In genomic region chr4:134871477-134871876, GRCm38 (mm10) we compare ENCODE assay signal across 22 mouse cellular contexts. TPM values are rescaled to one million over a fixed set of nuclear protein-coding genes. Genes with fewer than 3 reads are reported as not detected.
DNase-seq lines count a peak whose midpoint lies in the region; ATAC-seq lines count a peak whose summit lies in the region.
"Had no signal": no experiment of that assay in that cellular context is flagged by ENCODE, and none has a peak within 500 bp of the region (broad histone marks: within the 10 kb centered on the region; RNA-seq: fewer than 3 reads in every experiment).

No protein-coding gene starts in this region.

- no peak for ATAC-seq in heart, embryonic 13.5 days (ENCODE audit: extremely low read depth, insufficient number of reproducible peaks, low FRiP score, low TSS enrichment)
- no peak for ATAC-seq in midbrain, embryonic 11.5 days (ENCODE audit: low FRiP score)
- no peak for ATAC-seq in midbrain, embryonic 15.5 days (replicated peaks)
- no peak; the same call in 1 of the 2 replicates for ATAC-seq in stomach, embryonic 16.5 days (ENCODE audit: insufficient read depth, low FRiP score)
- no peak for ATAC-seq in CD4-positive, CD25-positive, alpha-beta regulatory T cell, adult 4 months
- ATAC-seq: forebrain, embryonic 16.5 days; Patski had no signal

- H3K36me3 ChIP-seq in heart, embryonic 13.5 days, result no peaks in the 10 kb centered on the region
- no peaks in the 10 kb centered on the region for H3K36me3 ChIP-seq in midbrain, embryonic 11.5 days (ENCODE audit: control insufficient read depth, insufficient read depth, low read length)
- H3K36me3 ChIP-seq in midbrain, embryonic 15.5 days (replicated peaks), result no peaks in the 10 kb centered on the region
- H3K36me3 ChIP-seq in ES-E14 (ENCODE audit: control insufficient read depth, insufficient read depth, low read length, poor library complexity, severe bottlenecking), result no peaks in the 10 kb centered on the region
- no peaks in the 10 kb centered on the region for H3K36me3 ChIP-seq in stomach, embryonic 16.5 days (ENCODE audit: control insufficient read depth, insufficient read depth, low read length)
- H3K36me3 ChIP-seq: embryonic facial prominence, embryonic 15.5 days; forebrain, embryonic 12.5 days; hindbrain, embryonic 10.5 days had no signal

- H3K27me3 ChIP-seq in heart, embryonic 13.5 days (replicated peaks), result peaks cover 39% of the 10 kb centered on the region
- peaks cover 11% of the 10 kb centered on the region for H3K27me3 ChIP-seq in midbrain, embryonic 11.5 days (ENCODE audit: control insufficient read depth, insufficient read depth, low read length)
- H3K27me3 ChIP-seq in midbrain, embryonic 15.5 days (replicated peaks), result peaks cover 19% of the 10 kb centered on the region
- H3K27me3 ChIP-seq in stomach, embryonic 16.5 days (ENCODE audit: control insufficient read depth, insufficient read depth, low read length), result peaks cover 21% of the 10 kb centered on the region; the same call in 1 of the 2 replicates
- H3K27me3 ChIP-seq: Patski had no signal

- no peak overlapping the region for H3K4me3 ChIP-seq in heart, embryonic 13.5 days
- H3K4me3 ChIP-seq in midbrain, embryonic 11.5 days (ENCODE audit: low read depth, low read length), result no peak overlapping the region
- H3K4me3 ChIP-seq in midbrain, embryonic 15.5 days, result no peak overlapping the region
- H3K4me3 ChIP-seq in ES-E14 (ENCODE audit: insufficient read depth in 1 of 2, low read depth in 1 of 2, low read length in 2 of 2, poor library complexity in 1 of 2, severe bottlenecking in 1 of 2), result no peak overlapping the region
- H3K4me3 ChIP-seq in stomach, embryonic 16.5 days (replicated peaks; ENCODE audit: low read length), result no peak overlapping the region
- H3K4me3 ChIP-seq: embryonic facial prominence, embryonic 15.5 days; forebrain, embryonic 12.5 days; heart, adult 2 months; hindbrain, embryonic 10.5 days had no signal

- no peak for DNase-seq in heart, adult 11 months
- DNase-seq in midbrain, embryonic 11.5 days (ENCODE audit: low spot score, missing footprints), result peak; percentile 33
- no peak for DNase-seq in ES-E14 (ENCODE audit: low read depth, low spot score)
- DNase-seq in kidney, postnatal 4 days, result no peak
- DNase-seq: adrenal gland, adult 2 months; adrenal gland, postnatal 25 days; cerebellum, adult 18-20 months; cerebellum, adult 9-11 months; cerebellum, postnatal 36 days; gastrocnemius, postnatal 10 days; heart, adult 2 months had no signal

- WGBS in heart, embryonic 13.5 days, result 37% methylated on average over 4 of the region's 4 CpGs
- WGBS in midbrain, embryonic 11.5 days, result 48% methylated on average over 4 of the region's 4 CpGs
- 51% methylated on average over 4 of the region's 4 CpGs for WGBS in midbrain, embryonic 15.5 days
- 25% methylated on average over 4 of the region's 4 CpGs for WGBS in stomach, embryonic 16.5 days

- H3K27ac ChIP-seq in heart, embryonic 13.5 days (replicated peaks), result no peak overlapping the region
- no peak overlapping the region for H3K27ac ChIP-seq in midbrain, embryonic 11.5 days (ENCODE audit: low read depth, low read length)
- H3K27ac ChIP-seq in midbrain, embryonic 15.5 days, result no peak overlapping the region
- H3K27ac ChIP-seq in ES-E14 (ENCODE audit: insufficient read depth, low read depth, low read length, poor library complexity, severe bottlenecking), result peak overlapping the region; percentile 76; the same call in 1 of the 2 replicates
- H3K27ac ChIP-seq in stomach, embryonic 16.5 days (ENCODE audit: low read length), result 0 out of 2 replicates have a peak overlapping the region, but pooled peaks have one; percentile 11
- H3K27ac ChIP-seq: embryonic facial prominence, embryonic 15.5 days; forebrain, embryonic 12.5 days; heart, adult 2 months; hindbrain, embryonic 10.5 days; hindbrain, embryonic 14.5 days had no signal

- no peak overlapping the region for H3K9ac ChIP-seq in heart, embryonic 13.5 days
- no peak overlapping the region for H3K9ac ChIP-seq in midbrain, embryonic 11.5 days (ENCODE audit: low read length)
- H3K9ac ChIP-seq in midbrain, embryonic 15.5 days, result no peak overlapping the region
- H3K9ac ChIP-seq in ES-E14 (ENCODE audit: insufficient read depth, low read depth, low read length, poor library complexity, severe bottlenecking), result no peak overlapping the region
- H3K9ac ChIP-seq in stomach, embryonic 16.5 days (ENCODE audit: low read length), result no peak overlapping the region
- H3K9ac ChIP-seq: embryonic facial prominence, embryonic 15.5 days; forebrain, embryonic 12.5 days; hindbrain, embryonic 14.5 days had no signal

- 0 out of 2 replicates have a peak overlapping the region, but pooled peaks have one; percentile 5 for H3K4me2 ChIP-seq in heart, embryonic 13.5 days
- H3K4me2 ChIP-seq in midbrain, embryonic 11.5 days, result no peak overlapping the region
- H3K4me2 ChIP-seq in midbrain, embryonic 15.5 days, result no peak overlapping the region
- H3K4me2 ChIP-seq in stomach, embryonic 16.5 days (ENCODE audit: low read depth, low read length), result no peak overlapping the region
- H3K4me2 ChIP-seq: embryonic facial prominence, embryonic 15.5 days; forebrain, embryonic 12.5 days; heart, embryonic 11.5 days; hindbrain, embryonic 14.5 days had no signal

- H3K9me3 ChIP-seq in heart, embryonic 13.5 days, result no peaks in the 10 kb centered on the region
- no peaks in the 10 kb centered on the region for H3K9me3 ChIP-seq in midbrain, embryonic 11.5 days (ENCODE audit: control insufficient read depth, low read length)
- H3K9me3 ChIP-seq in midbrain, embryonic 15.5 days, result no peaks in the 10 kb centered on the region
- H3K9me3 ChIP-seq in ES-E14 (ENCODE audit: control insufficient read depth, insufficient read depth, low read depth, low read length), result no peaks in the 10 kb centered on the region
- no peaks in the 10 kb centered on the region for H3K9me3 ChIP-seq in stomach, embryonic 16.5 days (replicated peaks; ENCODE audit: control insufficient read depth, low read length)
- H3K9me3 ChIP-seq: embryonic facial prominence, embryonic 15.5 days; forebrain, embryonic 12.5 days; hindbrain, embryonic 10.5 days had no signal

- peaks cover 18% of the 10 kb centered on the region for H3K4me1 ChIP-seq in heart, embryonic 13.5 days
- no peaks in the 10 kb centered on the region for H3K4me1 ChIP-seq in midbrain, embryonic 11.5 days (ENCODE audit: control insufficient read depth, insufficient read depth, low read length)
- H3K4me1 ChIP-seq in midbrain, embryonic 15.5 days, result no peaks in the 10 kb centered on the region
- peaks cover 10 to 48% of the 10 kb centered on the region in 2 experiments; a peak in 3 of 4 replicates for H3K4me1 ChIP-seq in ES-E14 (ENCODE audit: control insufficient read depth in 2 of 2, insufficient read depth in 2 of 2, low read length in 2 of 2, poor library complexity in 1 of 2)
- H3K4me1 ChIP-seq in stomach, embryonic 16.5 days (ENCODE audit: control insufficient read depth, insufficient read depth, low read length), result peaks cover 20% of the 10 kb centered on the region
- H3K4me1 ChIP-seq: forebrain, embryonic 12.5 days had no signal

- in situ Hi-C loops in ES-E14 (cut with MboI; ENCODE audit: low sequenced_read_pairs in 2 of 2, unreplicated experiment in 2 of 2), result no loop called here

RNA-seq across cellular contexts. Expression of gene Rhd, which starts 7.1 kb away (rescaled TPM):
- 13.0 and 19.3 TPM in 2 replicates for polyA plus RNA-seq in heart, embryonic 13.5 days (2015; fragmentation: Nextera tagmentation; extraction: Ambion mirVana)
- 19.2 and 21.3 TPM in 2 replicates for polyA plus RNA-seq in midbrain, embryonic 11.5 days (2014; fragmentation: Nextera tagmentation; extraction: Ambion mirVana)
- 0.98 and 1.1 TPM in 2 replicates for polyA plus RNA-seq in midbrain, embryonic 15.5 days (2015; fragmentation: Nextera tagmentation; extraction: Ambion mirVana)
- total RNA-seq in ES-E14 (2012; rRNA removed), result 12.4 and 21.0 TPM in 2 replicates
- 20.8 and 23.5 TPM in 2 replicates for polyA plus RNA-seq in stomach, embryonic 16.5 days (2015; fragmentation: Nextera tagmentation; extraction: Ambion mirVana)
- under 1 TPM in 1 of 2 experiments, not detected in 1; 0.75 TPM for polyA plus RNA-seq in CD4-positive, CD25-positive, alpha-beta regulatory T cell, adult 4 months (2017; shearing (Covaris generic))
- total RNA-seq: adrenal gland, adult 2 months had no signal

RNA-seq across cellular contexts. Expression of gene Maco1, which starts 18.3 kb away (rescaled TPM):
- 25.0 and 25.7 TPM in 2 replicates for polyA plus RNA-seq in heart, embryonic 13.5 days (2015; fragmentation: Nextera tagmentation; extraction: Ambion mirVana)
- 45.6 and 51.7 TPM in 2 replicates for polyA plus RNA-seq in midbrain, embryonic 11.5 days (2014; fragmentation: Nextera tagmentation; extraction: Ambion mirVana)
- polyA plus RNA-seq in midbrain, embryonic 15.5 days (2015; fragmentation: Nextera tagmentation; extraction: Ambion mirVana), result 97.2 and 106 TPM in 2 replicates
- total RNA-seq in ES-E14 (2012; rRNA removed), result 56.1 and 91.6 TPM in 2 replicates
- 30.6 and 30.8 TPM in 2 replicates for polyA plus RNA-seq in stomach, embryonic 16.5 days (2015; fragmentation: Nextera tagmentation; extraction: Ambion mirVana)
- 1 to 10 TPM; 4.2 to 7.1 TPM for polyA plus RNA-seq in CD4-positive, CD25-positive, alpha-beta regulatory T cell, adult 4 months (2017; shearing (Covaris generic))

RNA-seq across cellular contexts. Expression of gene Tmem50a, which starts 43.3 kb away (rescaled TPM):
- 132 and 149 TPM in 2 replicates for polyA plus RNA-seq in heart, embryonic 13.5 days (2015; fragmentation: Nextera tagmentation; extraction: Ambion mirVana)
- polyA plus RNA-seq in midbrain, embryonic 11.5 days (2014; fragmentation: Nextera tagmentation; extraction: Ambion mirVana), result 156 TPM in 2 replicates
- polyA plus RNA-seq in midbrain, embryonic 15.5 days (2015; fragmentation: Nextera tagmentation; extraction: Ambion mirVana), result 203 and 218 TPM in 2 replicates
- 118 and 183 TPM in 2 replicates for total RNA-seq in ES-E14 (2012; rRNA removed)
- polyA plus RNA-seq in stomach, embryonic 16.5 days (2015; fragmentation: Nextera tagmentation; extraction: Ambion mirVana), result 177 TPM in 2 replicates
- polyA plus RNA-seq in CD4-positive, CD25-positive, alpha-beta regulatory T cell, adult 4 months (2017; shearing (Covaris generic)), result 100 to 1,000 TPM; 529 to 546 TPM

RNA-seq across cellular contexts. Expression of gene Rsrp1, which starts 51.9 kb away (rescaled TPM):
- 325 and 327 TPM in 2 replicates for polyA plus RNA-seq in heart, embryonic 13.5 days (2015; fragmentation: Nextera tagmentation; extraction: Ambion mirVana)
- 352 and 403 TPM in 2 replicates for polyA plus RNA-seq in midbrain, embryonic 11.5 days (2014; fragmentation: Nextera tagmentation; extraction: Ambion mirVana)
- 559 and 566 TPM in 2 replicates for polyA plus RNA-seq in midbrain, embryonic 15.5 days (2015; fragmentation: Nextera tagmentation; extraction: Ambion mirVana)
- 93.9 and 130 TPM in 2 replicates for total RNA-seq in ES-E14 (2012; rRNA removed)
- 511 and 534 TPM in 2 replicates for polyA plus RNA-seq in stomach, embryonic 16.5 days (2015; fragmentation: Nextera tagmentation; extraction: Ambion mirVana)
- polyA plus RNA-seq in CD4-positive, CD25-positive, alpha-beta regulatory T cell, adult 4 months (2017; shearing (Covaris generic)), result 100 to 1,000 TPM; 223 to 361 TPM

RNA-seq across cellular contexts. Expression of gene Syf2, which starts 59.2 kb away (rescaled TPM):
- 53.0 and 55.6 TPM in 2 replicates for polyA plus RNA-seq in heart, embryonic 13.5 days (2015; fragmentation: Nextera tagmentation; extraction: Ambion mirVana)
- polyA plus RNA-seq in midbrain, embryonic 11.5 days (2014; fragmentation: Nextera tagmentation; extraction: Ambion mirVana), result 76.7 and 79.4 TPM in 2 replicates
- polyA plus RNA-seq in midbrain, embryonic 15.5 days (2015; fragmentation: Nextera tagmentation; extraction: Ambion mirVana), result 58.6 and 60.5 TPM in 2 replicates
- total RNA-seq in ES-E14 (2012; rRNA removed), result 68.3 and 76.6 TPM in 2 replicates
- polyA plus RNA-seq in stomach, embryonic 16.5 days (2015; fragmentation: Nextera tagmentation; extraction: Ambion mirVana), result 69.6 and 71.9 TPM in 2 replicates
- polyA plus RNA-seq in CD4-positive, CD25-positive, alpha-beta regulatory T cell, adult 4 months (2017; shearing (Covaris generic)), result 100 to 1,000 TPM; 215 to 219 TPM

Comparison
In these comparisons a context has a peak if more than half of its experiments do, and no peak if none do; other contexts are left out.
1. H3K27ac ChIP-seq: peak in ES-E14 (single experiment) and stomach, embryonic 16.5 days (single experiment); none in heart, embryonic 13.5 days (single experiment), midbrain, embryonic 11.5 days (single experiment) and midbrain, embryonic 15.5 days (single experiment).